Mouse (Mus musculus) embryonic fibroblast, embryonic 13.5 days (primary cell): Measurements from ENCODE around the gene 1700037H04Rik. TPM values are rescaled to one million over a fixed set of nuclear protein-coding genes. Genes with fewer than 3 reads are reported as not detected.
A peak's percentile ranks its signal among the peaks of the same experiment; 100 is the strongest.

Experiments
- H3K27ac ChIP-seq: 2 replicates; pipeline ENCODE4 v1.5.1; 2012; ENCODE audit warnings: low read length, control low read depth, inconsistent platforms; ENCODE audit not compliant: insufficient read depth
- H3K4me1 ChIP-seq: 2 replicates; pipeline ENCODE4 v1.6.1; 2011; ENCODE audit warnings: low read length; ENCODE audit not compliant: control insufficient read depth, insufficient read depth
- H3K4me3 ChIP-seq: 2 replicates; pipeline ENCODE4 v1.5.1; 2011; ENCODE audit warnings: mild to moderate bottlenecking, control low read depth, low read length; ENCODE audit not compliant: insufficient read depth
- CTCF ChIP-seq: IDR thresholded peaks from 2 replicates; pipeline ENCODE4 v1.5.1; 2011; ENCODE audit warnings: mild to moderate bottlenecking, control low read depth, low read length, moderate library complexity, borderline replicate concordance; ENCODE audit not compliant: insufficient read depth
- POLR2A ChIP-seq: IDR thresholded peaks from 2 replicates; pipeline ENCODE4 v1.6.1; 2011; ENCODE audit warnings: low read depth, mild to moderate bottlenecking, control low read depth, low read length, moderate library complexity
- polyA plus RNA-seq: library from polyadenylated mRNA; stranded (reverse); fragments of >200 nt; gene quantifications from 2 replicates; pipeline ENCODE4 v1.2.4, GENCODE M21; 2011; ENCODE audit warnings: low read depth; ENCODE audit not compliant: missing spikeins, insufficient read length

The 1700037H04Rik gene
- polyA plus RNA-seq, 1 experiment: 29.0 TPM

DNA sequence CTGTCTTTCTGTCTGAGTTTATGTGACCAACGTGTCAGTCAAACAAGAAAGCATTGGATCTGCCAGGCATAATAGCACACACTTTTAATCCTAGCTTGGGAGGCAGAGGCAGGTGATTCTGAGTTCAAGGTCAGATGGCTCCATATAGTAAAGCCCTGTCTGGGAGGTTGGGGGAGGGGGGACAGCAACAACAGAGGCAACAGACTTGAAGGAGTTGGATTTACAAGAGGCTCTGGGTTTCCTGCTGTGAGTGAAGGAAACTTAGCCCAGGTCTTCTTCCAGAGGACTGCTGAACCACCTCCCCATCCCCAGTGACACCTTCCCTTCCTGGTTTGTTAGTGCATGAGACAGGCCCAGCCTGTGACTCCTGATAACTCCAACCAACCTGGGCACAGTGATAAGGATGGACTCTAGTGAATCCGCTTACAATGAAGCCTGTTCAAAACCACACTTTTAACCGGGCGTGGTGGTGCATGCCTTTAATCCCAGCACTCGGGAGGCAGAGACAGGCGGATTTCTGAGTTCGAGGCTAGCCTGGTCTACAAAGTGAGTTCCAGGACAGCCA lies 7.6 kb downstream of the 1700037H04Rik start:
- no peak for TF ChIP-seq CTCF
- TF ChIP-seq POLR2A: no peak
- H3K27ac ChIP-seq: no peak overlapping the region

DNA sequence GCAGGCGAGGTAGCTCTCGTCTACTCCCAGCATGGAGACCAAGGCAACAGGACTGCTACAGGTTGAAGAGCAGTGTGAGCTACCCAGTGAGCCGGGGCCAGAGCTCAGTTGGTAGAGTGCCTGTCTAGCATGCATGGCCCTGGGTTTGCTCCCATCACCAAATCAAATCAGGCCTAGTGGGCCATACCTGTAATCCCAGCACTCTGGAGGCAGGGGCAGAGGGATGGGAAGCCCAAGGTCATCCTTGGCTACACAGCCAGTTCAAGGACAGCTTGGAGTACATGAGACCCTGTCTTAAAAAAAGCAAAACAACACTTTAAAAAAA lies 10.7 kb downstream of the 1700037H04Rik start:
- H3K4me3 ChIP-seq: no peak overlapping the region
- H3K27ac ChIP-seq: no peak overlapping the region
- no peaks in the 10 kb centered on the region for H3K4me1 ChIP-seq
- no peak for TF ChIP-seq CTCF

More for the DNA sequence above, 7.6 kb downstream of the 1700037H04Rik start:
- Histone ChIP-seq H3K4me1 (no peaks in the 10 kb centered on the region), H3K4me3 (no peak overlapping the region)

DNA sequence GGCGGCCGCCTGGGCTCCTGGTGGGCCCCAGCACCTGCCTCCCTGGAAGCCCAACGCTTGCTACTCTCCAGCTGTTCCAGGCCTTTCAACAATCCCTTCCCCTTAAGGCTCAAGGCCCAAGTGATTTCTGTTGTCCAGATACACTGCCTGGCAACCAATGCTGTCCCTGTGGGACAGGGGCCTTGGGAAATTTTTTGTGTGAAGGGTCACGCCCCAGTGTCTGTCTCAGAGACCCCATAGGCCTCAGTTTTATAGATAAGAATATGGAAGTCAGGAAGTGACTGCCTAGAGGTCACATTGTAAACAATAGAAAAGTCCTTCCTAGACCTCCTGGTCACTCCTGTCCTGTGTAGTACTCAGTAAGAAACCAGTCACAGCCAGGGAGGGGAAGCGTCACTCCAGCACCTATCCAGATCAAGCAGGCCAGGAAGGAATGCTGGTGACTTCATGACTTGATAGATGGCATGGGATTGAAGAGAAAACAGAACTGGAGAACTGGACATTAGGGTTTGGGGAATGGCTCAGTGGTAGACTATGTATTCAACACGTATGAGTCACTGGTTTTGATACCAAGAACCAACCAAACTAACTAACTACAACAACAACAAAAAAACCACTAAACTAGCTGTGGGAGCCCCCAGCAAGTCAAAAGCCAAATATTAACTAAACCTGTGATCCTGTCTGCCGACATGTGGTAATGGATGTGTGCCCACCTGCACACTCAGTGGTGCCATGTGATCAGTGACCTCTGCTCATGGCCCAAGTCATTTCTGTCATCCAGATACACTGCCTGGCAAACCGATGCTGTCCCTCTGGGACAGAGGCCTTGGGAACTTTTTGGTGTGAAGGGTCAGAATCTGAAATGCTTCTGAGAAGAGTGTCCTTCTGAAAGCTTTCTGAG lies 11.3 kb downstream of the 1700037H04Rik start:
- TF ChIP-seq POLR2A: no peak
- TF ChIP-seq CTCF: no peak
- Histone ChIP-seq H3K4me1 (no peaks in the 10 kb centered on the region), H3K4me3 (no peak overlapping the region), H3K27ac (no peak overlapping the region)

DNA sequence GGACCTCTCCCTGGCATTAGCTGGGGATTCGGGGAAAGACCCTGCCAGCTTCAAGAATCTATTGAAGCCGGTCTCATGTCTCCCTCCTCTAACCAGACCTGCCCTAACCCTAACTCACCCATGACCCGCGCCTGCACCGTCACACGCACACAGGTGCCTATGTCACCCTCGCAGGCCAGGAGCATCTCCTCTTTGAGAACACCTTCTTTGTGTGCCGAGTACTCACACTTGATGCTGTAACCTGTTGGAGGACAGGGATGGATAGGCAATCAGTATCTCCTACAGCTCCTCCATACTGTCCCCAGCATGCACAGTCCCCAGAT lies 12.9 kb downstream of the 1700037H04Rik start:
- no peak overlapping the region for H3K27ac ChIP-seq
- H3K4me1 ChIP-seq: no peaks in the 10 kb centered on the region
- no peak for TF ChIP-seq POLR2A
- TF ChIP-seq CTCF: no peak
- no peak overlapping the region for H3K4me3 ChIP-seq

DNA sequence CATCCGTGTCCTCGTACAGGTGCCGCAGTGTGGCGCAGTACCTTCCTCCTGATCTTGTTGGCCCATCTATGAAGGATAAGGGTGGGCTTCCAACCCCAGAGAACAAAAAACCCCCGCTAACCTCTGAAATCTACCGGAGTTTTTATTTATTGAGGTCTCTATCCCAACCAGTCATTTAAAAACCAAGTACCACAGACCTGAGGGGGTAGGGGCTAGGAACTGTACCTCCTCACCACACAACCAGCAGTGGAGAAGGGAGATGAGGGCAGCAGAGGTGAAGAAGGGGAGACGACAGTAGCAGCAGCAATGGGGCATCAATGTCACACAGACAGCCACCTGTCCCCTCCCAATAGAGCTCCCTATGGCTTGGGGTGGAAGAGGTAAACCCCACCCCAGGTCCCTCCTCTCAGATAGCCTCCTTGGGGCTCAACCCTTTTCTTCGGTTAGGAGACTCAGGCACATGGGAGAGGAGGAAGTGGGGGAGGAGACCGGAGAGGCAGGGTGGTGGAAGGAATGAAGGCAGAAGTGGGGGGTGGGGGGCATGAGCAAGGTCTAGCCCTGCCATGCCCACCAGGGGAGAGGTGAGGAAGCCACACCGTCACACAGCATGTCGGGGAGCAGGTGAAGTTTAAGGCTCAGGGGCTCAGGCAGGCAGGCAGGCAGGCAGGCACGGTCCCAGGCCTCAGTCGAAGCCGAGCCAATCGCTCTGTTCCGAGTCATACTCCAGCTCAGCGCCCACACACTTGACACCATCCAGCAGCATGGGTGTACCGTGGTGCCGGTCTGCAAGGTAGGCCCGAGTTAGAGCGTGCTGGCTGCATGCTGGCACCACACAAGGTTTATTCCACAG lies 13.5 kb downstream of the 1700037H04Rik start:
- Histone ChIP-seq H3K4me1 (no peaks in the 10 kb centered on the region), H3K27ac (no peak overlapping the region), H3K4me3 (no peak overlapping the region)
- TF ChIP-seq CTCF: no peak
- TF ChIP-seq POLR2A: no peak

DNA sequence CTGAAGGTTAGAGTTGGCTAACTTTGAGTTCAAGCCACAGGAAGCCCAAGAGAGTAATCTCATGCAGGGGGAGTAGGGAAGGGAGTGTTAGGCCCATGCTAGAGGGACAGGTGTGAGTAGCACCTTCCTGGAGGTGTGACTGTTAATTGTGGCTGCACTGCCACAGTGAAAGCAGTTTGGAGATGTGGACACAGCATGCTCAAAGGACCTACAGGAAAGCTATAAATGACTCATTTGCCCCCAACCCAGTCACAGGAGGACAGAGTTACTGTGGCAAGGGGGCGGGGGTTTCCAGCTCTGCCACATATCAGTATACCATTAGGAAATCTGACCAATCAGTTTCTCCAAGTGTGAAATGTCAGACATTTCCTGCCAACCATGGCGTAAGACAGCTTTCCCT lies 14.3 kb downstream of the 1700037H04Rik start:
- Histone ChIP-seq H3K27ac (no peak overlapping the region), H3K4me3 (no peak overlapping the region), H3K4me1 (no peaks in the 10 kb centered on the region)
- TF ChIP-seq POLR2A (no peak), CTCF (no peak)

DNA sequence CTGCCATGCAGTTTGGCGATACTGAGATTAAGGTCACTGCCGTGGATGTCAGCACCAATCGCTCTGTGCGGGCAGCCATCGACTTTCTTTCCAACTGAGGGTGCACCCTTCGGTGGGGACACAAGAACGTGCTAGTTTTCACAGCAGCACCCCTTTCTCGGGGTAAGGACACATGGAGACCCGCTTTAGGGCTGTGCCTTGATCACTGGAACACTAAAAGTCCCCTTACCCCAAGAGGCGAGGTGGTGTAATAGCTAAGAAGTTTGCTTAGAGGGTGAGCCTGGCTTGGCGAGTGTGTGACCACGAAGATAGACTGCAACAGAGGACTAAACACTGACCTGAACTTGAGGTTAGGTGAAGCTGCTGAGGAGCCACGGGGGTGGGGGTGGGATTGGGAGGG lies 14.8 kb downstream of the 1700037H04Rik start:
- Histone ChIP-seq H3K4me1 (no peaks in the 10 kb centered on the region), H3K4me3 (no peak overlapping the region), H3K27ac (no peak overlapping the region)
- TF ChIP-seq POLR2A (no peak), CTCF (no peak)

DNA sequence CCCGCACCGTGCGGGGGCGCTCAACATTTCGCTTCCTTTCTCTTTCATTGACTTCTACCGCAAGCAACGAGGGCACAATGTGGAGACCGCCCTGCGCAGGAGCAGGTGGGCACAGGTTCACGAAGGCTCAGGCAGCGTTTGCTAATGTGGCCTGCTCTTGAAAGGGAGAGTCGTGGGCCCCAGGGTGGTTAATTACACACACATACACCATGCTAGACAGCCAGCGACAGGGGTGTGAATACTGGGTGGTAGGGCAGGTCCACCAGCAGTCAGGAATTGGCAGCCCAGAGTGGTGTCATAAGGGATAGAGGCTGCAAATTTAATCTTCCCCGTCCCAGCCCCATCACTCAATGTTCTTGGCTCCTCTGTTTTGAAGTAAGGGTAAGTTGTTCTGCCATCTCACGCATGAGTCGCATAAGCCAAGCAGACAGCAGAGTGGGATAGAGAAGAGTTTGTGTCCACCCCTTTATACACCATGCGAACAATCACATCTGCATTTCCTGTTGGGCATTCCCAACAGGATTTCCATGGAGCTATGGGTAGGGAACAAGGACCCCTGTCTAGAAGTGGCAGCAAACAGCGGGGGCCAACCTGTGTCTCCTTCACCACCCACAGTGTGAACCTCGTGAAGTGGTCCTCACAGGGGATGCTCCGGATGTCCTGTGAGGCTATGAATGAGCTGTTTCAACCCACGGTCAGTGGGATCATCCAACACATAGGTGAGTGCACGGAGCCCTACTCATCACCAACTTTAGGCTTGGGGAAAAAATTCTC lies 16.7 kb downstream of the 1700037H04Rik start:
- Histone ChIP-seq H3K4me3 (no peak overlapping the region), H3K27ac (no peak overlapping the region), H3K4me1 (no peaks in the 10 kb centered on the region)
- no peak for TF ChIP-seq POLR2A
- TF ChIP-seq CTCF: no peak

DNA sequence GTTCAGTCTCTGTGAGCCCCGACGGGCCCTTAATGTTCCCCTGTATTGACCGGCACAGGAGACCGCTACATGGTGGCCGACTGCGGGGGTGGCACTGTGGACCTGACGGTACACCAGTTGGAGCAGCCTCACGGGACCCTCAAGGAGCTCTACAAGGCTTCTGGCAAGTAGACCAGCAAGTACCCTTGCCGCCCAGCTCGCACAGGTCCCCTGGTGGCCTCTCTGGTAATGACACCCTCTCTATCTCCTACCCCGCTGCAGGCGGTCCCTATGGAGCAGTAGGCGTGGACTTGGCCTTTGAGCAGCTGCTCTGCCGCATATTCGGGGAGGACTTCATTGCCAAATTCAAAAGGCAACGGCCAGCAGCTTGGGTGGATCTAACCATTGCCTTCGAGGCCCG lies 17.3 kb downstream of the 1700037H04Rik start:
- Histone ChIP-seq H3K4me3 (no peak overlapping the region), H3K4me1 (no peaks in the 10 kb centered on the region), H3K27ac (no peak overlapping the region)
- TF ChIP-seq CTCF (peak; percentile 55; the same call in 1 of the 2 replicates), POLR2A (no peak)
